15 mouse cellular contexts compared by ENCODE assay signal in the genomic region with DNA sequence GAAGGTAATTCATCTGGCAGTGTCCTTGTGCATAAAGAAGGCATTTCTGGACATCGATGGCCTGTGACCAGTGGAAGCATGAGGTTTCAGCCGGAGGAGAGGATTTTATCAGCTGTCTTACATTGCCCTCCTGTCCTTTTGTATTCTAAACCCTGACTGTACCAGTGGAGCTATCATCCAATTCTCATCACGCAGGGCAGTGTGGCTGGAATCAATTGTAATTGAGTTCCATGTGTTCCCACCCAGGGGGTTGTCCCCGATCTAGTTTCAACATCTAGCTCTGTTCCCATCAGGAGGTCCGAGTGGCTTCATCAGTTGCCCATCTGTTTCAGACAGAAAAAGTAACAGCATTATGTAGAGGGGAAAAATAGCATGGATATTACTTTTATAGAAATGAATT.
DNase-seq lines count a peak whose midpoint lies in the region; ATAC-seq and TF ChIP-seq lines count a peak whose summit lies in the region.
"Had no signal": no experiment of that assay in that cellular context is flagged by ENCODE, and none has a peak within 500 bp of the region (broad histone marks: within the 10 kb centered on the region; RNA-seq: fewer than 3 reads in every experiment).

No protein-coding gene starts in this region.

- no peaks in the 10 kb centered on the region for H3K27me3 ChIP-seq in hindbrain, embryonic 11.5 days (ENCODE audit: control insufficient read depth, insufficient read depth, low read length)
- H3K27me3 ChIP-seq in midbrain, postnatal 0 days (ENCODE audit: insufficient read depth, low read length), result no peaks in the 10 kb centered on the region
- H3K27me3 ChIP-seq: CH12.LX; embryonic facial prominence, embryonic 13.5 days; heart, embryonic 13.5 days; intestine, embryonic 15.5 days; limb, embryonic 12.5 days had no signal

- H3K4me2 ChIP-seq in hindbrain, embryonic 11.5 days (replicated peaks; ENCODE audit: low read depth, low read length), result no peak overlapping the region
- H3K4me2 ChIP-seq in midbrain, postnatal 0 days (ENCODE audit: low read depth, low read length, poor library complexity, severe bottlenecking), result no peak overlapping the region
- H3K4me2 ChIP-seq: embryonic facial prominence, embryonic 13.5 days; heart, embryonic 13.5 days; intestine, embryonic 15.5 days; limb, embryonic 12.5 days; lung, embryonic 14.5 days had no signal

- no peaks in the 10 kb centered on the region for H3K4me1 ChIP-seq in hindbrain, embryonic 11.5 days (replicated peaks; ENCODE audit: control insufficient read depth, insufficient read depth, low read length)
- no peaks in the 10 kb centered on the region for H3K4me1 ChIP-seq in midbrain, postnatal 0 days (ENCODE audit: insufficient read depth, low read length)
- H3K4me1 ChIP-seq: embryonic facial prominence, embryonic 13.5 days; heart, embryonic 13.5 days; intestine, embryonic 15.5 days; limb, embryonic 12.5 days had no signal

- peak; percentile 98 for DNase-seq in cerebellum, adult 9-10 months
- peak; percentile 27 for DNase-seq in hindbrain, embryonic 11.5 days (ENCODE audit: low spot score)
- peak; percentile 84 for DNase-seq in midbrain, postnatal 0 days (ENCODE audit: low spot score)
- DNase-seq in liver (no peak), MN1 (ENCODE audit: low spot score) (no peak)
- DNase-seq in layer of hippocampus, adult 11-12 months (ENCODE audit: low spot score), result no peak
- DNase-seq: lung, embryonic 14.5 days; spleen, adult 18-20 months; thymus, adult 2 months had no signal

- H3K9ac ChIP-seq in hindbrain, embryonic 11.5 days (ENCODE audit: low read depth, low read length), result no peak overlapping the region
- no peak overlapping the region for H3K9ac ChIP-seq in midbrain, postnatal 0 days (replicated peaks; ENCODE audit: low read length, poor library complexity, severe bottlenecking)
- H3K9ac ChIP-seq: embryonic facial prominence, embryonic 13.5 days; heart, embryonic 13.5 days; intestine, embryonic 15.5 days; limb, embryonic 12.5 days; lung, embryonic 14.5 days had no signal

- H3K36me3 ChIP-seq in hindbrain, embryonic 11.5 days (ENCODE audit: control insufficient read depth, insufficient read depth, low read length), result no peaks in the 10 kb centered on the region
- no peaks in the 10 kb centered on the region for H3K36me3 ChIP-seq in midbrain, postnatal 0 days (ENCODE audit: insufficient read depth, low read length)
- H3K36me3 ChIP-seq: embryonic facial prominence, embryonic 13.5 days; heart, embryonic 13.5 days; intestine, embryonic 15.5 days; limb, embryonic 12.5 days had no signal

- peak; percentile 98 for ATAC-seq in cerebellum, adult (ENCODE audit: insufficient number of reproducible peaks, low FRiP score, low TSS enrichment)
- ATAC-seq in hindbrain, embryonic 11.5 days (ENCODE audit: low FRiP score), result peak; percentile 77
- ATAC-seq in midbrain, postnatal 0 days (ENCODE audit: low FRiP score), result no peak
- ATAC-seq: intestine, embryonic 15.5 days had no signal

- WGBS in hindbrain, embryonic 11.5 days, result 29% methylated on average over 5 of the region's 5 CpGs
- WGBS in midbrain, postnatal 0 days, result 20% methylated on average over 5 of the region's 5 CpGs

- no peak for TF ChIP-seq CTCF in midbrain, postnatal 0 days (IDR thresholded peaks at IDR 0.05)

- H3K9me3 ChIP-seq in hindbrain, embryonic 11.5 days (ENCODE audit: control insufficient read depth, low read length), result no peaks in the 10 kb centered on the region
- H3K9me3 ChIP-seq in midbrain, postnatal 0 days (ENCODE audit: low read length), result no peaks in the 10 kb centered on the region
- H3K9me3 ChIP-seq: embryonic facial prominence, embryonic 13.5 days; heart, embryonic 13.5 days; intestine, embryonic 15.5 days; limb, embryonic 12.5 days had no signal

- H3K4me3 ChIP-seq in hindbrain, embryonic 11.5 days (ENCODE audit: low read depth, low read length), result no peak overlapping the region
- no peak overlapping the region for H3K4me3 ChIP-seq in midbrain, postnatal 0 days (ENCODE audit: low read depth, low read length)
- H3K4me3 ChIP-seq: embryonic facial prominence, embryonic 13.5 days; heart, embryonic 13.5 days; intestine, embryonic 15.5 days; limb, embryonic 12.5 days had no signal

- H3K27ac ChIP-seq in hindbrain, embryonic 11.5 days (ENCODE audit: low read depth, low read length), result no peak overlapping the region; the same call in 1 of the 2 replicates
- H3K27ac ChIP-seq in midbrain, postnatal 0 days (ENCODE audit: low read depth, low read length), result no peak overlapping the region
- H3K27ac ChIP-seq: embryonic facial prominence, embryonic 13.5 days; heart, embryonic 13.5 days; intestine, embryonic 15.5 days; limb, embryonic 12.5 days had no signal

Comparison
In these comparisons a context has a peak if more than half of its experiments do, and no peak if none do; other contexts are left out.
1. DNase-seq: peak in cerebellum, adult 9-10 months (single experiment), hindbrain, embryonic 11.5 days (single experiment) and midbrain, postnatal 0 days (single experiment); none in liver (single experiment), MN1 (single experiment) and layer of hippocampus, adult 11-12 months (single experiment).